ENCODE assay signal across 1 mouse cellular context in the genomic region with DNA sequence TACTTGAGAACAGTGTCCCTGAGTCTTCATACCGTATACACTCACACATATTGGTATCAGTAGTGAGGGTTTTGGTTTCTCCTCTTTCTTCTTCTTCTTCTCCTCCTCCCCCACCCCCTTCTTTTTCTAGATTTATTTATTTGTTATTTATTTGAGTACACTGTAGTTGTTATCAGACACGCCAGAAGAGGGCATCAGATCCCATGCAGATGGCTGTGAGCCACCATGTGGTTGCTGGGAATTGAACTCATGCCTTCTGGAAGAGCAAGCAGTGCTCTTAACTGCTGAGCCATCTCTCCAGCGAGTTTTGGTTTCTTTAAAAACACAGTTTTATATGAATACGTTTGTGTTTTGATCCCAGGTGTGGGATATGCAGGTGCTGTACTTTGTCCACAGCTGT.
TF ChIP-seq lines count a peak whose summit lies in the region.

No protein-coding gene starts in this region.

TF ChIP-seq in CH12.LX, 34 proteins besides CTCF, POLR2A, EP300 and RAD21:
- TF ChIP-seq SMC3 (IDR thresholded peaks at IDR 0.05; ENCODE audit: low read depth, low read length): peak; percentile 29; the same call in 1 of the 2 replicates
- no peak for TF ChIP-seq TCF12 (IDR thresholded peaks at IDR 0.05; ENCODE audit: low read depth, low read length)
- TF ChIP-seq MYC (IDR thresholded peaks at IDR 0.05; ENCODE audit: low read depth, low read length): peak; percentile 65; the same call in 1 of the 2 replicates
